Mouse (Mus musculus) MEL (cell line): Measurements from ENCODE around the gene Xlr5a.

Experiments used
- CTCF ChIP-seq, 3 experiments: IDR thresholded peaks in 2 of 3; conservative IDR thresholded peaks in 1 of 3; 2 replicates each; pipeline ENCODE4 v1.5.1; 2011 to 2012; ENCODE audit warnings: low read length in 3 of 3, low read depth in 2 of 3, mild to moderate bottlenecking in 2 of 3, improper control_type of control experiment in 1 of 3, inconsistent platforms in 1 of 3, mixed read lengths in 1 of 3, moderate library complexity in 1 of 3; ENCODE audit not compliant: control insufficient read depth in 1 of 3, insufficient read depth in 1 of 3, poor library complexity in 1 of 3, severe bottlenecking in 1 of 3
- EP300 ChIP-seq, 2 experiments: IDR thresholded peaks; 2 replicates each; pipeline ENCODE4 v1.6.1; 2011; ENCODE audit warnings: improper control_type of control experiment in 2 of 2, low read length in 2 of 2, low read depth in 1 of 2, mild to moderate bottlenecking in 1 of 2
- HCFC1 ChIP-seq: IDR thresholded peaks from 2 replicates; pipeline ENCODE4 v1.6.1; 2012; ENCODE audit warnings: low read depth, mild to moderate bottlenecking, inconsistent platforms, low read length, improper control_type of control experiment, moderate library complexity
- MAFK ChIP-seq: IDR thresholded peaks from 2 replicates; pipeline ENCODE4 v1.6.1; 2011; ENCODE audit warnings: low read depth, mild to moderate bottlenecking, low read length, improper control_type of control experiment, borderline replicate concordance
- NRF1 ChIP-seq: IDR thresholded peaks from 2 replicates; pipeline ENCODE4 v1.6.1; 2014; ENCODE audit warnings: low read depth, mild to moderate bottlenecking, inconsistent platforms, low read length, improper control_type of control experiment, moderate library complexity; ENCODE audit not compliant: poor library complexity, insufficient read depth, severe bottlenecking
- POLR2A ChIP-seq, 2 experiments: IDR thresholded peaks; 2 replicates each; pipeline ENCODE4 v1.6.1; 2011 to 2012; ENCODE audit warnings: low read length in 2 of 2, mild to moderate bottlenecking in 2 of 2, control low read depth in 1 of 2, improper control_type of control experiment in 1 of 2, low read depth in 1 of 2, moderate library complexity in 1 of 2; ENCODE audit not compliant: control insufficient read depth in 1 of 2, insufficient read depth in 1 of 2, poor library complexity in 1 of 2
- POLR2AphosphoS5 ChIP-seq: IDR thresholded peaks from 2 replicates; pipeline ENCODE4 v1.6.1; 2012; ENCODE audit warnings: low read depth, borderline replicate concordance, mild to moderate bottlenecking, inconsistent platforms, low read length, moderate library complexity, mixed read lengths
- RAD21 ChIP-seq: IDR thresholded peaks from 2 replicates; pipeline ENCODE4 v1.6.1; 2011; ENCODE audit warnings: mild to moderate bottlenecking, low read depth, low read length, improper control_type of control experiment
- SIN3A ChIP-seq: IDR thresholded peaks from 2 replicates; pipeline ENCODE4 v1.6.1; 2012; ENCODE audit warnings: low read length, improper control_type of control experiment, inconsistent platforms
- SMC3 ChIP-seq: IDR thresholded peaks from 2 replicates; pipeline ENCODE4 v1.6.1; 2011; ENCODE audit warnings: low read depth, low read length, improper control_type of control experiment
- TBP ChIP-seq: IDR thresholded peaks from 2 replicates; pipeline ENCODE4 v1.8.0; 2011; ENCODE audit warnings: low read depth, low read length, improper control_type of control experiment
- ZC3H11A ChIP-seq: IDR thresholded peaks from 2 replicates; pipeline ENCODE4 v1.6.1; 2012; ENCODE audit warnings: low read depth, mild to moderate bottlenecking, inconsistent platforms, low read length, improper control_type of control experiment
- ZKSCAN1 ChIP-seq: IDR thresholded peaks from 2 replicates; pipeline ENCODE4 v1.6.1; 2012; ENCODE audit warnings: low read depth, mild to moderate bottlenecking, inconsistent platforms, low read length, improper control_type of control experiment, moderate library complexity
- ZNF384 ChIP-seq: IDR thresholded peaks from 2 replicates; pipeline ENCODE4 v1.6.1; 2012; ENCODE audit warnings: low read depth, mild to moderate bottlenecking, inconsistent platforms, low read length, improper control_type of control experiment

DNA sequence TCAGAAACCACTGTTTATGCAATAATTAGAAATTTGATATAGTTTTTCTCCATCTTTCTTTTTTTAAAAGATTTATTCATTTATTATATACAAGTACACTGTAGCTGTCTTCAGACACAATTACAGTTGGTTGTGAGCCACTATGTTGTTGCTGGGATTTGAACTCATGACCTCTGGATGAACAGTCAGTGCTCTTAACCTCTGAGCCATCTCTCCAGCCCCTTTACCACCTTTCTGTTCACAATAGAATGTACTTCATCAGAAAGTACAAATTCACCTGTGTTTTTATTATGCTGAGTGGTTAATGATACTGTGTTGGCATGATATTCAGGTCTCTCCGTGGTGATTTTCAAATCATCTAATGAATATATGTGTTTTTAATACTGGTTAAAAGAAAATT is 67.4 kb downstream of the Xlr5a start:
- TF ChIP-seq ZNF384 (no peak), POLR2A (IDR thresholded peaks at IDR 0.05; ENCODE audit: control insufficient read depth in 1 of 2, insufficient read depth in 1 of 2, low read depth in 1 of 2, low read length in 2 of 2, poor library complexity in 1 of 2) (no peak), ZC3H11A (no peak), EP300 (IDR thresholded peaks at IDR 0.05; ENCODE audit: low read depth in 1 of 2, low read length in 2 of 2) (no peak), CTCF (IDR thresholded peaks at IDR 0.05 in 2 of 3, conservative IDR thresholded peaks at IDR 0.05 in 1 of 3; ENCODE audit: control insufficient read depth in 1 of 3, insufficient read depth in 1 of 3, low read depth in 2 of 3, low read length in 3 of 3, poor library complexity in 1 of 3, severe bottlenecking in 1 of 3) (no peak), ZKSCAN1 (no peak), SIN3A (no peak), RAD21 (no peak), MAFK (no peak), TBP (peak; percentile 66), HCFC1 (no peak), NRF1 (no peak), SMC3 (no peak), POLR2AphosphoS5 (no peak)
